Mouse (Mus musculus) heart, postnatal 0 days (tissue): ENCODE data around the gene Slc22a23. TPM values are rescaled to one million over a fixed set of nuclear protein-coding genes. Genes with fewer than 3 reads are reported as not detected.

Experiments
- ATAC-seq: fragments of 200-750 bp; cut with Nextera tagmentation; 2 replicates; pipeline ENCODE4 v1.8.0; 2017; ENCODE audit warnings: low read depth, moderate number of reproducible peaks, moderate library complexity; ENCODE audit not compliant: insufficient read depth
- DNase-seq: peaks from one replicate; pipeline ENCODE4 v3.0.0-alpha.2; 2016; ENCODE audit warnings: low spot score
- H3K27ac ChIP-seq: fragments of 300-500 bp; sonication (generic); 2 replicates; pipeline ENCODE4 v1.5.1; 2014; ENCODE audit warnings: low read depth, mild to moderate bottlenecking
- H3K27me3 ChIP-seq: fragments of 300-500 bp; sonication (generic); 2 replicates; pipeline ENCODE4 v1.6.1; 2014; ENCODE audit warnings: low read length, mixed read lengths; ENCODE audit not compliant: control insufficient read depth, insufficient read depth
- H3K36me3 ChIP-seq: fragments of 300-500 bp; sonication (generic); replicated peaks from 2 replicates; pipeline ENCODE4 v1.6.1; 2014; ENCODE audit warnings: low read length, mixed read lengths; ENCODE audit not compliant: control insufficient read depth, insufficient read depth
- H3K4me1 ChIP-seq: fragments of 300-500 bp; sonication (generic); 2 replicates; pipeline ENCODE4 v1.6.1; 2014; ENCODE audit warnings: antibody characterized with exemption; ENCODE audit not compliant: control insufficient read depth, insufficient read depth
- H3K4me2 ChIP-seq: fragments of 300-500 bp; sonication (generic); 2 replicates; pipeline ENCODE4 v1.6.1; 2014; ENCODE audit warnings: low read depth, mild to moderate bottlenecking, low read length, moderate library complexity
- H3K4me3 ChIP-seq: fragments of 300-500 bp; sonication (generic); 2 replicates; pipeline ENCODE4 v1.5.1; 2014; ENCODE audit warnings: low read depth, low read length
- H3K9ac ChIP-seq: fragments of 300-500 bp; sonication (generic); replicated peaks from 2 replicates; pipeline ENCODE4 v1.6.1; 2014; ENCODE audit warnings: low read depth, low read length, mixed read lengths
- H3K9me3 ChIP-seq: fragments of 300-500 bp; sonication (generic); replicated peaks from 2 replicates; pipeline ENCODE4 v1.6.1; 2016; ENCODE audit warnings: low read length; ENCODE audit not compliant: control insufficient read depth
- CTCF ChIP-seq: IDR thresholded peaks from 2 replicates; pipeline ENCODE4 v1.5.1; 2016; ENCODE audit warnings: antibody characterized with exemption, control low read depth, low read depth
- EP300 ChIP-seq: IDR thresholded peaks from 2 replicates; pipeline ENCODE4 v1.6.1; 2016; ENCODE audit warnings: antibody characterized with exemption, low read depth
- WGBS: fragments of 180-500 bp; shearing (Covaris S2); extraction: QIAGEN DNeasy Blood & Tissue Kit; methylation state at CpG from one replicate; pipeline ENCODE4 v1.1.7; 2014; 5-methylcytosine and 5-hydroxymethylcytosine counted together
- polyA plus RNA-seq: library from polyadenylated mRNA; unstranded; fragments of >200 nt; fragmentation: Nextera tagmentation; extraction: Ambion mirVana; gene quantifications from 2 replicates; pipeline ENCODE4 v1.2.1, GENCODE M21; 2015
- total RNA-seq: library from RNA; depleted of rRNA; stranded (reverse); fragments of >200 nt; gene quantifications from 2 replicates; pipeline ENCODE4 v1.2.3, GENCODE M21; 2014; ENCODE audit warnings: low replicate concordance

Slc22a23 gene
- total and polyA plus RNA-seq, 2 experiments from 2014 or later: 1.4 to 13.9 TPM

GRCm38 (mm10) chr13:34270886-34271602, 73.9 kb downstream of the Slc22a23 start:
- Histone ChIP-seq H3K36me3 (no peaks in the 10 kb centered on the region), H3K4me2 (no peak overlapping the region), H3K27ac (no peak overlapping the region), H3K4me3 (no peak overlapping the region), H3K27me3 (no peaks in the 10 kb centered on the region), H3K9ac (no peak overlapping the region), H3K4me1 (no peaks in the 10 kb centered on the region), H3K9me3 (no peaks in the 10 kb centered on the region)
- DNase-seq: no peak
- ATAC-seq: no peak
- TF ChIP-seq EP300 (no peak), CTCF (no peak)
- 87% methylated on average over 5 of the region's 5 CpGs for WGBS

GRCm38 (mm10) chr13:34269376-34269991, 75.5 kb downstream of the Slc22a23 start:
- Histone ChIP-seq H3K4me1 (no peaks in the 10 kb centered on the region), H3K27ac (no peak overlapping the region), H3K4me3 (no peak overlapping the region), H3K4me2 (no peak overlapping the region), H3K36me3 (no peaks in the 10 kb centered on the region), H3K9me3 (no peaks in the 10 kb centered on the region), H3K9ac (no peak overlapping the region), H3K27me3 (no peaks in the 10 kb centered on the region)
- TF ChIP-seq CTCF: no peak
- TF ChIP-seq EP300: no peak
- WGBS: 69% methylated on average over 2 of the region's 2 CpGs
- DNase-seq (no peak), ATAC-seq (no peak)

- H3K9me3 ChIP-seq: no peaks in the 10 kb centered on the region
- TF ChIP-seq EP300: no peak
- TF ChIP-seq CTCF: no peak
- no peaks in the 10 kb centered on the region for H3K27me3 ChIP-seq
- no peak overlapping the region for H3K27ac ChIP-seq
- no peak for DNase-seq
- H3K4me3 ChIP-seq: no peak overlapping the region
- H3K4me1 ChIP-seq: no peaks in the 10 kb centered on the region
- WGBS: 82% methylated on average over 8 of the region's 8 CpGs
- no peaks in the 10 kb centered on the region for H3K36me3 ChIP-seq
- no peak overlapping the region for H3K4me2 ChIP-seq
- ATAC-seq: no peak
- no peak overlapping the region for H3K9ac ChIP-seq
Measured at GRCm38 (mm10) chr13:34266942-34267660, 77.9 kb downstream of the Slc22a23 start.

- DNase-seq (no peak), ATAC-seq (no peak)
- Histone ChIP-seq H3K36me3 (no peaks in the 10 kb centered on the region), H3K9me3 (no peaks in the 10 kb centered on the region), H3K27me3 (no peaks in the 10 kb centered on the region), H3K4me3 (no peak overlapping the region), H3K4me1 (no peaks in the 10 kb centered on the region), H3K27ac (no peak overlapping the region), H3K4me2 (no peak overlapping the region), H3K9ac (no peak overlapping the region)
- no peak for TF ChIP-seq CTCF
- TF ChIP-seq EP300: no peak
- WGBS: 89% methylated on average over 8 of the region's 8 CpGs
Measured at GRCm38 (mm10) chr13:34266067-34266466, 78.9 kb downstream of the Slc22a23 start.

GRCm38 (mm10) chr13:34265576-34265975, 79.4 kb downstream of the Slc22a23 start:
- no peak overlapping the region for H3K27ac ChIP-seq
- H3K4me2 ChIP-seq: no peak overlapping the region
- ATAC-seq (no peak), DNase-seq (no peak)
- no peak overlapping the region for H3K4me3 ChIP-seq
- H3K9me3 ChIP-seq: no peaks in the 10 kb centered on the region
- H3K9ac ChIP-seq: no peak overlapping the region
- TF ChIP-seq CTCF (no peak), EP300 (no peak)
- no peaks in the 10 kb centered on the region for H3K27me3 ChIP-seq
- H3K36me3 ChIP-seq: no peaks in the 10 kb centered on the region
- WGBS: 70% methylated on average over 5 of the region's 5 CpGs
- H3K4me1 ChIP-seq: no peaks in the 10 kb centered on the region
